Mouse (Mus musculus) myocyte (in vitro differentiated cells): ENCODE data around the gene Actn4. TPM values are rescaled to one million over a fixed set of nuclear protein-coding genes. Genes with fewer than 3 reads are reported as not detected.

ENCODE experiments used
- H3K27me3 ChIP-seq: one replicate; pipeline ENCODE4 v1.6.1; 2011; ENCODE audit not compliant: control insufficient read depth, insufficient read depth, insufficient read length
- H3K36me3 ChIP-seq: one replicate; pipeline ENCODE4 v1.6.1; 2011; ENCODE audit not compliant: control insufficient read depth, insufficient read depth
- H3K4me2 ChIP-seq: one replicate; pipeline ENCODE4 v1.6.1; 2011; ENCODE audit warnings: low read depth, control low read depth
- H3K4me3 ChIP-seq: one replicate; pipeline ENCODE4 v1.5.1; 2011; ENCODE audit warnings: mild to moderate bottlenecking, control low read depth, moderate library complexity
- H3K79me2 ChIP-seq: one replicate; pipeline ENCODE4 v1.6.1; 2011; ENCODE audit not compliant: control insufficient read depth, insufficient read depth
- H3ac ChIP-seq: one replicate; pipeline ENCODE4 v1.6.1; 2011; ENCODE audit not compliant: control insufficient read depth, insufficient read length
- CEBPB ChIP-seq: IDR thresholded peaks from 2 replicates; pipeline ENCODE4 v1.6.1; 2011; ENCODE audit warnings: mild to moderate bottlenecking, moderate library complexity; ENCODE audit not compliant: poor library complexity, insufficient read depth, severe bottlenecking
- E2F4 ChIP-seq: IDR thresholded peaks from one replicate; pipeline ENCODE4 v1.6.1; 2011; ENCODE audit warnings: mild to moderate bottlenecking, control low read depth, moderate library complexity; ENCODE audit not compliant: insufficient read depth
- MAX ChIP-seq: IDR thresholded peaks from one replicate; pipeline ENCODE4 v1.6.1; 2011; ENCODE audit warnings: low read depth, mild to moderate bottlenecking, control low read depth
- MYOD1 ChIP-seq, 3 experiments: IDR thresholded peaks; one replicate each; pipeline ENCODE4 v1.6.1; 2011; ENCODE audit warnings: control low read depth in 2 of 3, low read depth in 2 of 3, mild to moderate bottlenecking in 2 of 3, moderate library complexity in 1 of 3; ENCODE audit not compliant: insufficient read length in 2 of 3, control insufficient read depth in 1 of 3
- MYOG ChIP-seq, 3 experiments: IDR thresholded peaks; one replicate each; pipeline ENCODE4 v1.6.1; 2011; ENCODE audit warnings: control low read depth in 2 of 3, low read depth in 2 of 3, mild to moderate bottlenecking in 2 of 3; ENCODE audit not compliant: insufficient read length in 2 of 3, control insufficient read depth in 1 of 3, insufficient read depth in 1 of 3
- POLR2A ChIP-seq: IDR thresholded peaks from one replicate; pipeline ENCODE4 v1.6.1; 2011; ENCODE audit warnings: low read depth, mild to moderate bottlenecking, control low read depth, moderate library complexity; ENCODE audit not compliant: insufficient read length
- POLR2AphosphoS2 ChIP-seq: IDR thresholded peaks from one replicate; pipeline ENCODE4 v1.6.1; 2011; ENCODE audit warnings: low read depth, control low read depth; ENCODE audit not compliant: insufficient read length
- REST ChIP-seq: IDR thresholded peaks from one replicate; pipeline ENCODE4 v1.6.1; 2011; ENCODE audit warnings: mild to moderate bottlenecking, control low read depth, moderate library complexity; ENCODE audit not compliant: insufficient read depth, insufficient read length
- SRF ChIP-seq: IDR thresholded peaks from one replicate; pipeline ENCODE4 v1.6.1; 2011; ENCODE audit warnings: low read depth; ENCODE audit not compliant: control insufficient read depth, insufficient read length
- TCF12 ChIP-seq: IDR thresholded peaks from one replicate; pipeline ENCODE4 v1.6.1; 2011; ENCODE audit warnings: mild to moderate bottlenecking, control low read depth; ENCODE audit not compliant: poor library complexity, insufficient read depth, severe bottlenecking
- TCF3 ChIP-seq: IDR thresholded peaks from one replicate; pipeline ENCODE4 v1.6.1; 2011; ENCODE audit warnings: low read depth, control low read depth; ENCODE audit not compliant: insufficient read length
- USF1 ChIP-seq: IDR thresholded peaks from one replicate; pipeline ENCODE4 v1.6.1; 2011; ENCODE audit warnings: low read depth, mild to moderate bottlenecking, control low read depth, moderate library complexity
- polyA plus RNA-seq: library from polyadenylated mRNA; unstranded; fragments of >200 nt; fragmentation: generic; extraction: Trizol; gene quantifications from one replicate; pipeline ENCODE4 v1.2.1, GENCODE M21; 2012; ENCODE audit warnings: missing spikeins

The Actn4 gene
- polyA plus RNA-seq, 1 experiment: 270 TPM

DNA sequence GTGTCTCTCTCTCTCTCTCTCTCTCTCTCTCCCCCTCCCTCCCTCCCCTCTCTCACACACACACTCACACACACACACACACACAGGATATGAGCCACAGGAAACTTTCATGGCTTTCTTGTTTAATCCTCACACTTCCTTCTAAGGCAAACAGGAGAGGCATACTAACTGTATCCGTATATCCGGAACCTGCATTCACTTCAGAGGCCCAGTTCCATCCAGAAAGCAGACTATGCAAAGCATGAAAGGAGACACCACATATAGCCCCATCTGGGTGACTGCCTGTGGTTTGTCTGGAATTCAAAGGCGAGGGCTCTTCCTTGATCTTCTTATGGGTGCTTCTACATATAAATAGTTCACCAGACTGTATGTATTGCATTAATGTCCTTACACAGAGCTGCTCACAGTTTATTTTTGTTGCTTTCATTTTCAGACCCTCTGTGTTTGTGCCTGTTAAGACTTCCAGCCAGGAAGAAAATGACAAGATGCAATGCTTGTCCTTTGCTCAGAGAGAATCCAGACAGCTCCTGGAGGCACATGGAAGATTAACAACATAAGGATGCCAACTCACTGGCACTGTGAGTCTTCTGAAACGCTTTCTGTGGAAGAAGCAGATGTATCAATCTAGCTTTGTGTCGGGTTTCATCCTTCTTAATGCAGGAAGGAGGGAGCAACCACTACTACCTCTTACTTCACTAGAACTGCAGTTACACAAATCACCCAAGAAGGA lies 18.5 kb downstream of the Actn4 start:
- TF ChIP-seq MAX: no peak
- no peak for TF ChIP-seq TCF12
- no peak for TF ChIP-seq E2F4
- TF ChIP-seq CEBPB: no peak
- TF ChIP-seq POLR2AphosphoS2: no peak
- no peak for TF ChIP-seq MYOG (IDR thresholded peaks at IDR 0.05; ENCODE audit: control insufficient read depth in 1 of 3, insufficient read depth in 1 of 3, insufficient read length in 2 of 3, low read depth in 2 of 3)
- TF ChIP-seq SRF: no peak
- no peak for TF ChIP-seq POLR2A
- TF ChIP-seq USF1: no peak
- TF ChIP-seq MYOD1 (IDR thresholded peaks at IDR 0.05; ENCODE audit: control insufficient read depth in 1 of 3, insufficient read length in 2 of 3, low read depth in 2 of 3): no peak
- TF ChIP-seq TCF3: no peak
- no peak for TF ChIP-seq REST
- Histone ChIP-seq H3K79me2 (peaks cover 86% of the 10 kb centered on the region), H3K27me3 (no peaks in the 10 kb centered on the region), H3K4me2 (peak overlapping the region; percentile 58), H3ac (no peak overlapping the region), H3K4me3 (no peak overlapping the region), H3K36me3 (peaks cover 9% of the 10 kb centered on the region)

DNA sequence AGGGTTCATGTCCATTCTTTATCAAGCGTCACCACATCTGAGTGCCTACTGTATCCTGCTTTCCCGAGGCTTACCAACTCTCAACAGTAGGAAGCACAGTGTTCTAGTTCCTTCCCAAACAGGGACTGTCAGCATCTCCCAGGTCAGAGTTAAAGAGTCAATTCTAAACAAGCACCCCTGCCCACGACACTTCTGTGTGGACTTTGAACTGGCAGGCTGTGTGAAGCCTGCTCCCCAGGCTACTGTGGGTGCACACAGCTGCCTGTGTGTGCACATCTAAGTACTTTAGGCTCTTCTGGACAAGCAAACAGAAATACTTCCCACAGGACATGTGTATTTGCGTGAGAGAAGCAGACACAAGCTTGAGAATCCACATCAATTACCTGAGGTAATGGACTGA lies 20.6 kb downstream of the Actn4 start:
- H3K4me2 ChIP-seq: peak overlapping the region; percentile 28
- peaks cover 16% of the 10 kb centered on the region for H3K36me3 ChIP-seq
- H3K27me3 ChIP-seq: no peaks in the 10 kb centered on the region
- no peak for TF ChIP-seq REST
- TF ChIP-seq SRF: no peak
- no peak for TF ChIP-seq TCF12
- no peak for TF ChIP-seq MYOD1 (IDR thresholded peaks at IDR 0.05; ENCODE audit: control insufficient read depth in 1 of 3, insufficient read length in 2 of 3, low read depth in 2 of 3)
- TF ChIP-seq CEBPB: no peak
- no peak for TF ChIP-seq POLR2AphosphoS2
- no peak for TF ChIP-seq MAX
- H3ac ChIP-seq: no peak overlapping the region
- no peak overlapping the region for H3K4me3 ChIP-seq
- peaks cover 86% of the 10 kb centered on the region for H3K79me2 ChIP-seq

DNA sequence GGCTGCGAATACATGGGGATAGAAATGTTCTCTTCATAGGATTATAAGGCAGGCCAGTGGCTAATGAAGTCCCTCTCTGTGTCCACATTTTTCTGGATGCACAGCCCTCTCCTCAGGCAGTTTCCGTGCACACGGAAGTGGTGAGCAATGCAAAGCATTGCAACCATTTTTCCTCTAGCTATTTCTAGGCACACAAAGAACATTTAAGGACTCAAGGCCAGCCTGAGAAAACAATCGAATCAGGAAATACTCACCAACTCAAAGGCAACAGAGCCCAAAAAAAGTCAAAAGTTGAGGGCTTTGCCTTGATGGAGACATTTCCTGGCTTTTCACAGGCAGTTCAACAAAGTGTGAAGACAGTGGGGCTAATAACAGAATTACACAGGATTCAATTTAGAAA lies 21.0 kb downstream of the Actn4 start:
- TF ChIP-seq POLR2AphosphoS2 (no peak), TCF3 (no peak), POLR2A (no peak), MAX (no peak), CEBPB (no peak), MYOD1 (IDR thresholded peaks at IDR 0.05; ENCODE audit: control insufficient read depth in 1 of 3, insufficient read length in 2 of 3, low read depth in 2 of 3) (no peak), MYOG (IDR thresholded peaks at IDR 0.05; ENCODE audit: control insufficient read depth in 1 of 3, insufficient read depth in 1 of 3, insufficient read length in 2 of 3, low read depth in 2 of 3) (no peak), TCF12 (no peak), SRF (no peak)
- Histone ChIP-seq H3K27me3 (no peaks in the 10 kb centered on the region), H3ac (no peak overlapping the region), H3K4me2 (no peak overlapping the region), H3K36me3 (peaks cover 16% of the 10 kb centered on the region), H3K4me3 (no peak overlapping the region), H3K79me2 (peaks cover 87% of the 10 kb centered on the region)

DNA sequence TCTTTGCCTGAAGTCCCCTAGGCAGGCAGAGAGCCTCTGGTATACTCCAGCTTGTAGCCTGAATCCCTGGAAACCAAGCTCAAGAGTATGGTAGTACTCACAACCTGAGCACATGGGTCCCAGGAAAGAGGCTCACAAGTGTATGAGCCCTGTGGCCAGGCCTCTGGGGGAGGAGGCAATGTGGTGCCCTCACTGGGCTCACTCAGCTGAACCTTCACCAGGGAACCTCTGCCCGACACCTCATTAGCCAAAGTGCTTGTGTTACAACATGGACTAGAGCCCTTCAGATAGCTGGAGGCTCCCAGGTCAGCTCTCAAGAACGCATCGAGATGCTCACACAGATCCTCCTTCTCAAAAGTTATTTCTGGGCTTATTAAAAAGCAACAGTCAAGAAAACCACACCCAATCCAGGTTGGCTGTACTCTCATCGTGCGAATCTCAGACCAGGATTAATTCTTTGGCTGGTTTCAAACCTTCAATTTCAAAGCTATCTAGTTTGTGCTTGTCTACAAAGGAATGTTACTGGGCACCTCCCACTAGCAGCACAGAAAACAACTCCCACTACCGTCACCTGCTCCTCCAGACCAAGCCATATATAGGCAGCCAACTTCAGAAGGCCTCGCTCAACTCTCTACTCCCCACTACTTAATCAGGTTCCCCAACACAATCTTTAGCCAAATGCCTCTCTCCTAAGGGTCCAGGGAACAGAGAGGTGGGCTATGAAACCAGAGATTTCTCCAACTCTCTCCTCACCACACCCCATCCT lies 22.5 kb downstream of the Actn4 start:
- Histone ChIP-seq H3K4me2 (peak overlapping the region; percentile 10), H3K27me3 (no peaks in the 10 kb centered on the region), H3K4me3 (no peak overlapping the region), H3K36me3 (peaks cover 16% of the 10 kb centered on the region), H3K79me2 (peaks cover 87% of the 10 kb centered on the region), H3ac (no peak overlapping the region)
- TF ChIP-seq SRF (peak; percentile 66), TCF3 (no peak)

DNA sequence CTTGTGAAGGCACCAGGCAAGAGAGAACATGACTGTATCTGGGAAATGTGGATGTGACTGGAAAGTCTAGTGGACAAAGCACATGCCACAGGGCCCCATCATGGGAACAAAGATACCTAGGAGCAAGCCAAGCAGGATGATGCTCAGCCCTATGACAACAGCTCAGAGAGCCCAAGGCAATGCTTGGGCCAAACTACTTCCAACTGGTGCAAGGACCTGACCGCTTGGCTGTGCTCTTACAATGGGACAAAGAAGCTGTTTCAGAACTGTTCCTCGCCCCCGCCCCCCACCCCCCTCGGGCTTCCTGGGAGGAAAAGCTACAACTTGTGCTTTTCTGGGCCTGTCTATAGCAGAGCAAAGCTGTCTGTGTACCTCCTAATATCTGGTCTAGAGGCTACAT lies 23.5 kb downstream of the Actn4 start:
- no peak overlapping the region for H3ac ChIP-seq
- H3K4me2 ChIP-seq: no peak overlapping the region
- H3K27me3 ChIP-seq: no peaks in the 10 kb centered on the region
- peaks cover 96% of the 10 kb centered on the region for H3K79me2 ChIP-seq
- TF ChIP-seq CEBPB: no peak
- no peak for TF ChIP-seq REST
- TF ChIP-seq E2F4: no peak
- no peak for TF ChIP-seq MAX
- no peak for TF ChIP-seq POLR2AphosphoS2
- no peak for TF ChIP-seq TCF3
- no peak for TF ChIP-seq SRF
- TF ChIP-seq POLR2A: no peak
- no peak for TF ChIP-seq TCF12
- TF ChIP-seq MYOD1 (IDR thresholded peaks at IDR 0.05; ENCODE audit: control insufficient read depth in 1 of 3, insufficient read length in 2 of 3, low read depth in 2 of 3): no peak
- no peak for TF ChIP-seq USF1
- no peak overlapping the region for H3K4me3 ChIP-seq
- peaks cover 16% of the 10 kb centered on the region for H3K36me3 ChIP-seq
